Mouse (Mus musculus) heart, adult 9 months (tissue): Measurements from ENCODE around the gene Gramd4.
"Not testable (repeated sequence)": the region's sequence is repeated elsewhere in the genome, so short reads cannot be mapped to it uniquely, and the experiment has no call there.

Experiments used
- DNase-seq, 2 experiments: peaks; one replicate each; pipeline ENCODE4 v3.0.0; 2022; ENCODE audit warnings: low spot score in 2 of 2

Gramd4 gene

GRCm38 (mm10) chr15:86164718-86165345 is 107.3 kb downstream of the Gramd4 start:
- DNase-seq: no peak

GRCm38 (mm10) chr15:86165811-86166590 is 108.5 kb downstream of the Gramd4 start:
- no peak for DNase-seq

- no peak for DNase-seq
These were observed 109.6 kb downstream of the Gramd4 start for GRCm38 (mm10) chr15:86167032-86167655.

GRCm38 (mm10) chr15:86167787-86168504 is 110.5 kb downstream of the Gramd4 start:
- DNase-seq: no peak

- peak; percentile 29 to 57 for DNase-seq
These were observed 111.0 kb downstream of the Gramd4 start for GRCm38 (mm10) chr15:86168505-86168867.

GRCm38 (mm10) chr15:86168941-86169816 is 111.7 kb downstream of the Gramd4 start:
- no peak for DNase-seq

GRCm38 (mm10) chr15:86169817-86170110 is 112.3 kb downstream of the Gramd4 start:
- peak; percentile 42 to 69 for DNase-seq

- no peak for DNase-seq
These were observed 113.8 kb downstream of the Gramd4 start for GRCm38 (mm10) chr15:86171316-86171715.

GRCm38 (mm10) chr15:86172124-86172523 is 114.6 kb downstream of the Gramd4 start:
- peak; percentile 71 to 78 for DNase-seq

GRCm38 (mm10) chr15:86172526-86172925 is 115.0 kb downstream of the Gramd4 start:
- DNase-seq: peak in 1 of 2 experiments; percentile 36

- peak in 1 of 2 experiments; percentile 29 for DNase-seq
These were observed 115.9 kb downstream of the Gramd4 start for GRCm38 (mm10) chr15:86173136-86173985.

- no peak for DNase-seq
These were observed 118.0 kb downstream of the Gramd4 start for GRCm38 (mm10) chr15:86175253-86176050.

GRCm38 (mm10) chr15:86176166-86176565 is 118.7 kb downstream of the Gramd4 start:
- DNase-seq: no peak

- peak in 1 of 2 experiments; percentile 44 for DNase-seq
These were observed 119.5 kb downstream of the Gramd4 start for GRCm38 (mm10) chr15:86176771-86177702.

- DNase-seq: not testable (repeated sequence)
These were observed 120.3 kb downstream of the Gramd4 start for GRCm38 (mm10) chr15:86177703-86178251.

- no peak for DNase-seq
These were observed 121.1 kb downstream of the Gramd4 start for GRCm38 (mm10) chr15:86178594-86178993.

GRCm38 (mm10) chr15:86180427-86180826 is 122.9 kb downstream of the Gramd4 start:
- no peak for DNase-seq

- not testable (repeated sequence) for DNase-seq
These were observed 123.8 kb downstream of the Gramd4 start for GRCm38 (mm10) chr15:86181321-86181720.
